Mouse (Mus musculus) frontal cortex, postnatal 36 days (tissue): ENCODE data around the gene Pga5.

Source experiments
- DNase-seq, 2 experiments: peaks; one replicate each; pipeline ENCODE4 v3.0.0; 2022; ENCODE audit warnings: low spot score in 2 of 2

Gene Pga5

GRCm38 (mm10) chr19:10703470-10703869 is 25.6 kb upstream of the Pga5 start:
- no peak for DNase-seq

- DNase-seq: no peak
Measured at GRCm38 (mm10) chr19:10702125-10702524, 24.3 kb upstream of the Pga5 start.

DNA sequence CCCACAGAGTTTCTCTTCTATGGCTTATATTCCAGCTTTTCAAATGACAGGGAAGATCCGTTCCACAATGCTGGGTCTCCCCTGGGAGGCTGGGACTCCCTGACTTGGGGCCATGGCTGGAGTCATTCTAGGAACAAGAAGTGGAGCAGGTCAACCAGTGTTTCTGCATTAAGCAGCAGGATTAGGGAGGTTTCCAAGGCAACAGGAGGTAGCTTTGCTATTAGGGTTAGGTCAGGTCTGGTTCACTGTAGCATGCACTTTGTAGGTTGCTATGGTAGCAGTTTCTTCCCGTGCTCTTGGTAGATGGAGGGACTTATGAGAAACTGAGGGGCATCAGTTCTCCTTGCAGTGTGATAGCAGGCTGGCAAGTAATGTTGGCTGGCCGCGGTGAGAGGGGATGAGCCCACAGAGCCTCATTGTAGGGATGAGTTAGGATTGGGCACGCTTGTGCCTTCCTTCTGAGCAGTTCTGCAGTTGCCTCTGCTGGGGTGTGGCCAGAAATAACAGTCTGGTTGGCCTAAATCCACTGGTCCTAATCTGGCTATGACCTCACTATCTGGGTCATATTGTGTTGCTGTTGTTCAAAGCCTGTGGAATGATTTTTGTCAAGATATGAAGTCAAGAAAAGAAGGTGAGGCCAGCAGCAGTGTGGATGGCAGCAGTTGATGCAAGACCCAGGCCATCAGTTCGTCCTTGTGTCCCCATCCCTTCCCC is 23.3 kb upstream of the Pga5 start:
- DNase-seq: no peak

GRCm38 (mm10) chr19:10699851-10700250 is 22.0 kb upstream of the Pga5 start:
- no peak for DNase-seq

DNA sequence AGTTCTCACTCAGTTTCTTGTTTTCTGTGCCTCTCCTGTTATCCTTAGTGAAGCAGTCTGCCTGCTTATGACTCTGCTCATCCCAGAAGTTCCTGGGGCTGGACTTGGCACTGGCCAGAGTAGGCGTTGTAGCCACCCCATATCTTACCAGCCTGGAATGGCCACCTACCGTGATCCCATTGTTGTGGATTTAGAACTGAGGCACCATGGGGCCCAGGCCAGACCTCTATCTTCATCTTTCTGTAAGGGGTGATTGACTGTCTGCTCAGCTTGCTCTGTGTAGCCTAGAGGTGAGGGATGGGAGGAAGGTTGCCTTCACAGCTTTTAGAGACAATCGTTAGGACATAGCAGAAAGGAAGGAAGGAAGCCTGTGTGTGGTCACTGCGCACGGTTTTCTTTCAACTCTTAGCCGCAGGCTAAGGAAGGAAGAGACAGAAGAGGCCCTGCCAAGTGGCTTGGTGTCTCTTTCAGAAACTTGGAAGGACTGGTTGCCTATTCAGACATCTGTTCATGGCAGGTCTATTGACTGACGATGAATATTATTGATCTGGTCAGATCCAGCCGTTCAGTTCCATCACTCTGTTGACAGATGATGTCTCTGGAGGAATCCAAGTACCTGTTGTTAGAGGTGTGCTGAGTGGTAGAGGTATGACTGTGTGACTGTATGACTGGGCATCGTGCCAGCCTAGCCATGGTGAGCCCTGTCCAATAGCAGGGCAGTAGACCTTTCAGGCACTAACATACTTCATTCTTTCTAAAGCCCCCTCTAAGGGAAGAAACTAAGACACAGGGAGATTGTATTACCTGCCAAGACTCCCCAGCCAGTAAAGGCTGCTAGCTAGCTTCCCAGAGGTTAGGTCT is 20.5 kb upstream of the Pga5 start:
- DNase-seq: no peak

- no peak for DNase-seq
Measured at GRCm38 (mm10) chr19:10695801-10696200, 17.9 kb upstream of the Pga5 start.

DNA sequence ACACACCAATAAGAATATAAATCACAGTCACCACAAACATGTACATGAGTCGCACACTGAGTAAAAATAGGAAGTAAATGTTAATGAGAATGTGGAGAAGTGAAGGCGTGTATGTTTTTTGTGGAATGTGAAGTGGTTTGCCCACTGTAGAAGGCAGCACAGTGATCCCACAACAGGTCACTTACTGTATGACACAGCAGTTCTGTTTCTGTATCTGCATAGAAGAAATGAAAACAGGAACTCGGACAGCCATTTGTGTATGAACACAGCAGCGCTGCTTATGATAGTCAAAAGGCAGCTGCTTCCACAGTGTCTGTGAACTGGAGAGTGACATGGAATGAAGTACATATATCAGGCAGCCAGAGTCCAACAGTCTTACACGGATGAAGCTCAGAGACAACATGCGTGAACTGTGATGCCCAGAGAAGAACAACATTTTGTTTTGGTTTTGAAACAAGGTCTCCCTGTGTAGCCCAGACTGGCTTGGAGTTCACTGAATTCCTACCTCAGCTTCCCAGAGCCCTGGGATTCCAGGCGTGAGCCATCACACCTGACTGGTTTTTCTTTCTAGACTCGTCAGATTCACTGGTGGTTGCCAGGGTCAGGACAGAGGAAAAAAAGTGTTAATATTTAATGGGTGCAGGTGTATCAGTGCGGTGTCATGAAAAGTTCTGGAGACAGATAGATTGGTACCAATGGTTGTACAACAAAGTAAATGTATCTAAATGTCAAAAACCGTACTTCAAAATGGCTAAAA is 16.2 kb upstream of the Pga5 start:
- DNase-seq: no peak

- DNase-seq: no peak
Measured at GRCm38 (mm10) chr19:10692361-10692760, 14.5 kb upstream of the Pga5 start.

- no peak for DNase-seq
Measured at GRCm38 (mm10) chr19:10691660-10692059, 13.8 kb upstream of the Pga5 start.

DNA sequence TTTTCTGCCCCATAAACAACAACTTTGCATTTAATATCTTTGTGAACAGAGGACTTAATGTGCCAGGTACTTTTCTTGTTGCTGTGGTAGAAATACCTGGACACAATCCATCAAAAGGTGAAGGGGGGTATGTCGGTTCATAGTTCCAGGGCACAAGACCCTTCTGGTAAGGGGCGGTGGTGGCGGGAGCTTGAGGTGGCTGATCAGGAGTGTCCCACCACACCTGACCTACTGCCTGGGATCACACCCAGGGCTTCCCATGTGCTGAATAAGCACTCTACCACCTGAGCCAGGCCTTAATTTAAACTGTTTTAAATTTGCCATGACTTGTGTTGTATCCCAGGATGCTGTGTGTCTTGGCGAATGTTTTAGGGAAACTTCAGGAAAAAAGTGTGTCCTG is 13.2 kb upstream of the Pga5 start:
- no peak for DNase-seq

- no peak for DNase-seq
Measured at GRCm38 (mm10) chr19:10690336-10690735, 12.5 kb upstream of the Pga5 start.

GRCm38 (mm10) chr19:10689470-10690166 is 11.7 kb upstream of the Pga5 start:
- DNase-seq: no peak

GRCm38 (mm10) chr19:10688537-10689352 is 10.9 kb upstream of the Pga5 start, which contains the start of gene Vps37c:
Gene Vps37c, plus strand, starts transcription at chr19:10688735.
- DNase-seq: peak; percentile 94

DNA sequence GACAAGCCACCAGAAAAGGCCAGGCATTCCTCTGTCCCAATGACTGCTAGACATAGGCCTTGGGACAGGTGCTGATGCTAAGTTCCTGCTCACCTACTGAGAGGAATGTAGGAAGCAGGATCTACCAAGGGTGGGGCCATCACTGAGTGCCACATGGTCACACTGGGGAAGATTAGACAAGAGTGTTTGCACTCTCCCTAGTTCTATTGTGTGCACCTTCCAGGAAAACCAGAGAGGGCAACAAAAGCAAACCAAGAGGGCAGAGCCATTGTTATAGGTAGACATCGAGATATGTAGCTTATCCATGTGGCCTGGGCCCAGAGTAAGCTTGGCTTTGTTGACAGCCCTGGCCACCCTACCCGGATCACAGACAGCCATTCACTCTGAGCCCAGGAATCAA is 7.9 kb upstream of the Pga5 start:
- no peak for DNase-seq

DNA sequence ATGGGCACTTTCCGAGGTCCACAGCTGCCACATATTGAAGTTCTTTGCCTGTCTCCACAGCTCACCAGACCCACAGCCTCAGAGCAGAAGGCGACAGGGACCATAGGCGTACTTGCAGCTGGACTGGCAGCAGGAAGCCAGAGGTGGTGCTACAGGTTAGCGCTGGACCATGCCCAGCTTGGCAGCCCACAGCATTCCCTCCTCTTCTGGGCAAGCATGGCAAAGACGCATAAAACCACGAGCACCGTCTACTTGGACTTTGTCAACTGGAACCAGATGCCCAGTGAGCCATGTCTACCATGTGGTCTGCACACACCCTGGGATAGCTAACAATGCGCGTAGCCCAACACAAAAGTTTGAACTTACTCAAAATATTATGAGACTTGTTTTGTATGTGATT is 7.2 kb upstream of the Pga5 start:
- no peak for DNase-seq

- DNase-seq: no peak
Measured at GRCm38 (mm10) chr19:10681571-10681970, 3.7 kb upstream of the Pga5 start.

GRCm38 (mm10) chr19:10678772-10679067 is 849 bp upstream of the Pga5 start:
- no peak for DNase-seq

DNA sequence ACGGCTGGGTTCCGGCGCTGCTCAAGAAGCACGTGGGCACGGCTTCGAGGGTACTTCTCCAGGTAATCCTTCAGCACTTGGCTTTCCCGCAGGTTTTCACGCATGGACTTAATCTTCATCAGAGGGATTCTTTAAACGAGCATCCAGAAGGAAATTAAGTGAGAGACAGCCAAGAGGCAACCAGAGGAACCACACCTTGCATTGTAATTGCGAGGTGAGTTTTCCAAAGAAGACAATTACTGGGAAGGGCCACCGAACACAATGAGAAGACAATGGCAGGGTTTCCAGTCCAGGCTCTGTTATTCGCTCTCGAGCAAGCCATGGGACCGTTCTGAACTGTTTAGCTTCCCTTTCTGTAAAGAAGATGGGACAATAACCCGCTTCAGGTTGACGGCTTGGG is 1.2 kb downstream of the Pga5 start:
- no peak for DNase-seq

- no peak for DNase-seq
Measured at GRCm38 (mm10) chr19:10673275-10673674, 4.6 kb downstream of the Pga5 start.

DNA sequence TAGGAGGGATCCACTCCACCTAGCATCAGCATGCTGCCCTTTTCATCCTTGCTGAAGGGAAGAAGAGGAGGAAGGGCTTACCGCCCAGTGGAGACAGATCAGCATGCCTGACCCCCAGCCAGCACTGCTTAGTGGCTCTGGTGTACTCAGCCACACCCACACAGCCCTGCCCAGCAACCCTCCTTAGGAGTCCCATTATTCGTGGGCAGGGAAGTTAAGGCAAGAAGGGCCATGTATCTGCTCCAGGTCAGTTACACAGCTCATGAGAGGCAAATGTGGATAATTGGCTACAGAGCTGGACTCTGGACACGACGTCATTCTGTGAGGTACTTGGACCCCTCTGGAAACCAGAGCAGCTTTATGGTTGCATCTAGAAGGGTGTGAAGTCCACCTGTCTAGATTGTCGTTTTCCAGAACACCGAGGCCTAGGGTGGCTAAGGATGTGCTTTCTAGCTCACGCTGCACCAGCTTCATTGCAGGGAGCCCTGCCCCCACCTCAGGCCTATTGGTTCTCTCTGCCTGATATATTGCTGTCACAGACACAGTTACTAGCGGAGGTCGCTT is 5.9 kb downstream of the Pga5 start:
- DNase-seq: no peak

GRCm38 (mm10) chr19:10671319-10671718 is 6.6 kb downstream of the Pga5 start:
- DNase-seq: no peak
